Mouse (Mus musculus) hindbrain, embryonic 13.5 days (tissue): ENCODE results near the gene Card10. TPM values are rescaled to one million over a fixed set of nuclear protein-coding genes. Genes with fewer than 3 reads are reported as not detected.

ENCODE experiments used
- ATAC-seq: fragments of 200-750 bp; cut with Nextera tagmentation; 2 replicates; pipeline ENCODE4 v1.8.0; 2017; ENCODE audit warnings: moderate TSS enrichment; ENCODE audit not compliant: low FRiP score
- H3K27ac ChIP-seq: fragments of 300-500 bp; sonication (generic); 2 replicates; pipeline ENCODE4 v1.5.1; 2015; ENCODE audit warnings: inconsistent platforms, mild to moderate bottlenecking, moderate library complexity
- H3K27me3 ChIP-seq: fragments of 300-500 bp; sonication (generic); 2 replicates; pipeline ENCODE4 v1.6.1; 2015; ENCODE audit warnings: mild to moderate bottlenecking, inconsistent platforms
- H3K36me3 ChIP-seq: fragments of 300-500 bp; sonication (generic); 2 replicates; pipeline ENCODE4 v1.6.1; 2015; ENCODE audit warnings: mild to moderate bottlenecking, inconsistent platforms
- H3K4me1 ChIP-seq: fragments of 300-500 bp; sonication (generic); replicated peaks from 2 replicates; pipeline ENCODE4 v1.6.1; 2015; ENCODE audit warnings: inconsistent platforms
- H3K4me2 ChIP-seq: fragments of 300-500 bp; sonication (generic); 2 replicates; pipeline ENCODE4 v1.6.1; 2015; ENCODE audit warnings: inconsistent platforms, mild to moderate bottlenecking, moderate library complexity
- H3K4me3 ChIP-seq: fragments of 300-500 bp; sonication (generic); 2 replicates; pipeline ENCODE4 v1.5.1; 2015; ENCODE audit warnings: mild to moderate bottlenecking, inconsistent platforms
- H3K9ac ChIP-seq: fragments of 300-500 bp; sonication (generic); 2 replicates; pipeline ENCODE4 v1.6.1; 2015; ENCODE audit warnings: mild to moderate bottlenecking, inconsistent platforms
- H3K9me3 ChIP-seq: fragments of 300-500 bp; sonication (generic); 2 replicates; pipeline ENCODE4 v1.6.1; 2016; ENCODE audit warnings: inconsistent platforms
- WGBS: fragments of 180-500 bp; shearing (Covaris S2); methylation state at CpG from one replicate; pipeline ENCODE4 v1.1.7; 2015; 5-methylcytosine and 5-hydroxymethylcytosine counted together
- polyA plus RNA-seq: library from polyadenylated mRNA; unstranded; fragments of >200 nt; fragmentation: Nextera tagmentation; extraction: Ambion mirVana; gene quantifications from 2 replicates; pipeline ENCODE4 v1.2.1, GENCODE M21; 2015

Card10 gene
- polyA plus RNA-seq, 1 experiment from 2014 or later, result 1.6 TPM

- H3K4me3 ChIP-seq, result no peak overlapping the region
- H3K4me2 ChIP-seq, result no peak overlapping the region
- no peaks in the 10 kb centered on the region for H3K9me3 ChIP-seq
- H3K36me3 ChIP-seq, result 0 out of 2 replicates have a peak, but pooled peaks cover 7% of the 10 kb centered on the region
- no peaks in the 10 kb centered on the region for H3K27me3 ChIP-seq
- ATAC-seq, result no peak
- H3K9ac ChIP-seq, result no peak overlapping the region
- H3K4me1 ChIP-seq, result peaks cover 8% of the 10 kb centered on the region
- 78% methylated on average over 13 of the region's 13 CpGs for WGBS
- H3K27ac ChIP-seq, result no peak overlapping the region
Observed at GRCm38 (mm10) chr15:78761112-78761511, 41.7 kb downstream of the Card10 start.

GRCm38 (mm10) chr15:78758132-78758531, 44.7 kb downstream of the Card10 start:
- no peak overlapping the region for H3K4me2 ChIP-seq
- H3K4me3 ChIP-seq, result no peak overlapping the region
- WGBS, result 91% methylated on average over 6 of the region's 6 CpGs
- H3K9ac ChIP-seq, result no peak overlapping the region
- H3K27me3 ChIP-seq, result no peaks in the 10 kb centered on the region
- peaks cover 20% of the 10 kb centered on the region for H3K4me1 ChIP-seq
- no peaks in the 10 kb centered on the region for H3K9me3 ChIP-seq
- no peak for ATAC-seq
- no peak overlapping the region for H3K27ac ChIP-seq
- 0 out of 2 replicates have a peak, but pooled peaks cover 7% of the 10 kb centered on the region for H3K36me3 ChIP-seq

- Histone ChIP-seq H3K27ac (peak overlapping the region; percentile 35), H3K4me3 (no peak overlapping the region), H3K36me3 (0 out of 2 replicates have a peak, but pooled peaks cover 7% of the 10 kb centered on the region), H3K9me3 (no peaks in the 10 kb centered on the region), H3K4me1 (peaks cover 27% of the 10 kb centered on the region), H3K27me3 (no peaks in the 10 kb centered on the region), H3K4me2 (no peak overlapping the region), H3K9ac (no peak overlapping the region)
- ATAC-seq, result no peak
- WGBS, result 74% methylated on average over 12 of the region's 12 CpGs
Observed at GRCm38 (mm10) chr15:78755966-78756725, 46.7 kb downstream of the Card10 start.

- WGBS, result 64% methylated on average over 3 of the region's 3 CpGs
- 0 out of 2 replicates have a peak, but pooled peaks cover 7% of the 10 kb centered on the region for H3K36me3 ChIP-seq
- peak overlapping the region; percentile 60; the same call in 1 of the 2 replicates for H3K27ac ChIP-seq
- no peak for ATAC-seq
- H3K4me1 ChIP-seq, result peaks cover 37% of the 10 kb centered on the region
- H3K9ac ChIP-seq, result no peak overlapping the region
- H3K9me3 ChIP-seq, result no peaks in the 10 kb centered on the region
- H3K4me2 ChIP-seq, result no peak overlapping the region
- H3K4me3 ChIP-seq, result no peak overlapping the region
- no peaks in the 10 kb centered on the region for H3K27me3 ChIP-seq
Observed at GRCm38 (mm10) chr15:78755226-78755625, 47.6 kb downstream of the Card10 start.

- 77% methylated on average over 5 of the region's 5 CpGs for WGBS
- Histone ChIP-seq H3K9me3 (no peaks in the 10 kb centered on the region), H3K27ac (peak overlapping the region; percentile 60; the same call in 1 of the 2 replicates), H3K9ac (no peak overlapping the region), H3K27me3 (no peaks in the 10 kb centered on the region), H3K36me3 (0 out of 2 replicates have a peak, but pooled peaks cover 3% of the 10 kb centered on the region), H3K4me2 (no peak overlapping the region), H3K4me3 (no peak overlapping the region), H3K4me1 (peaks cover 44% of the 10 kb centered on the region)
- ATAC-seq, result no peak
Observed at GRCm38 (mm10) chr15:78754144-78754543, 48.7 kb downstream of the Card10 start.

GRCm38 (mm10) chr15:78752991-78753390, 49.9 kb downstream of the Card10 start:
- Histone ChIP-seq H3K36me3 (0 out of 2 replicates have a peak, but pooled peaks cover 3% of the 10 kb centered on the region), H3K27me3 (no peaks in the 10 kb centered on the region), H3K9ac (no peak overlapping the region), H3K4me1 (peaks cover 44% of the 10 kb centered on the region), H3K4me2 (no peak overlapping the region), H3K27ac (no peak overlapping the region), H3K4me3 (no peak overlapping the region), H3K9me3 (no peaks in the 10 kb centered on the region)
- ATAC-seq, result no peak

GRCm38 (mm10) chr15:78750608-78751350, 52.1 kb downstream of the Card10 start:
- Histone ChIP-seq H3K4me3 (no peak overlapping the region), H3K27me3 (no peaks in the 10 kb centered on the region), H3K27ac (peak overlapping the region; percentile 69), H3K36me3 (no peaks in the 10 kb centered on the region), H3K9me3 (no peaks in the 10 kb centered on the region), H3K4me2 (no peak overlapping the region), H3K9ac (no peak overlapping the region), H3K4me1 (peaks cover 44% of the 10 kb centered on the region)
- 41% methylated on average over 6 of the region's 6 CpGs for WGBS
- peak; percentile 36; the same call in 1 of the 2 replicates for ATAC-seq

GRCm38 (mm10) chr15:78749855-78750254, 53.0 kb downstream of the Card10 start:
- Histone ChIP-seq H3K4me2 (no peak overlapping the region), H3K4me1 (peaks cover 38% of the 10 kb centered on the region), H3K36me3 (no peaks in the 10 kb centered on the region), H3K27me3 (no peaks in the 10 kb centered on the region), H3K9ac (no peak overlapping the region), H3K4me3 (no peak overlapping the region), H3K27ac (peak overlapping the region; percentile 69; the same call in 1 of the 2 replicates), H3K9me3 (no peaks in the 10 kb centered on the region)
- no peak for ATAC-seq
- WGBS, result 66% methylated on average over 5 of the region's 5 CpGs

- Histone ChIP-seq H3K36me3 (no peaks in the 10 kb centered on the region), H3K27ac (no peak overlapping the region), H3K27me3 (no peaks in the 10 kb centered on the region), H3K4me3 (no peak overlapping the region), H3K4me1 (peaks cover 10% of the 10 kb centered on the region), H3K9ac (no peak overlapping the region), H3K9me3 (no peaks in the 10 kb centered on the region), H3K4me2 (no peak overlapping the region)
- WGBS, result 1% methylated on average over 5 of the region's 5 CpGs
- ATAC-seq, result 0 out of 2 replicates have a peak, but pooled peaks have one; percentile 21
Observed at GRCm38 (mm10) chr15:78744206-78744605, 58.6 kb downstream of the Card10 start.

GRCm38 (mm10) chr15:78742831-78743230, 60.0 kb downstream of the Card10 start:
- Histone ChIP-seq H3K4me2 (no peak overlapping the region), H3K4me1 (peaks cover 12% of the 10 kb centered on the region), H3K27ac (peak overlapping the region; percentile 26), H3K4me3 (no peak overlapping the region), H3K27me3 (no peaks in the 10 kb centered on the region), H3K9me3 (no peaks in the 10 kb centered on the region), H3K9ac (0 out of 2 replicates have a peak overlapping the region, but pooled peaks have one; percentile 19), H3K36me3 (no peaks in the 10 kb centered on the region)
- 0 out of 2 replicates have a peak, but pooled peaks have one; percentile 46 for ATAC-seq
- 59% methylated on average over 3 of the region's 10 CpGs for WGBS

- Histone ChIP-seq H3K27ac (no peak overlapping the region), H3K4me3 (no peak overlapping the region), H3K4me2 (no peak overlapping the region), H3K9ac (0 out of 2 replicates have a peak overlapping the region, but pooled peaks have one; percentile 24), H3K4me1 (peaks cover 33% of the 10 kb centered on the region), H3K27me3 (no peaks in the 10 kb centered on the region), H3K36me3 (no peaks in the 10 kb centered on the region), H3K9me3 (no peaks in the 10 kb centered on the region)
- ATAC-seq, result no peak
- WGBS, result 73% methylated on average over 12 of the region's 12 CpGs
Observed at GRCm38 (mm10) chr15:78740662-78741061, 62.2 kb downstream of the Card10 start.

GRCm38 (mm10) chr15:78737146-78737545, 65.7 kb downstream of the Card10 start:
- Histone ChIP-seq H3K9ac (peak overlapping the region; percentile 55), H3K9me3 (no peaks in the 10 kb centered on the region), H3K4me2 (no peak overlapping the region), H3K27me3 (0 out of 2 replicates have a peak, but pooled peaks cover 4% of the 10 kb centered on the region), H3K27ac (peak overlapping the region; percentile 95), H3K4me3 (no peak overlapping the region), H3K4me1 (peaks cover 37% of the 10 kb centered on the region), H3K36me3 (no peaks in the 10 kb centered on the region)
- WGBS, result 53% methylated on average over 6 of the region's 6 CpGs
- no peak for ATAC-seq
